Mouse (Mus musculus): ENCODE data around the gene Kirrel3. TPM values are rescaled to one million over a fixed set of nuclear protein-coding genes. Genes with fewer than 3 reads are reported as not detected.

Kirrel3 gene
- total RNA-seq, 2 experiments from 2014 or later, result 66.3 to 71.9 TPM

- no peak for DNase-seq (ENCODE audit: low spot score in 2 of 2)
- intact Hi-C loops (cut with DNase I), result no loop called here
Measured at GRCm38 (mm10) chr9:34956512-34956911, 470.8 kb downstream of the Kirrel3 start.

GRCm38 (mm10) chr9:34957691-34958090 is 472.0 kb downstream of the Kirrel3 start:
- intact Hi-C loops (cut with DNase I), result no loop called here
- DNase-seq (ENCODE audit: low spot score in 2 of 2), result peak; percentile 42 to 68

GRCm38 (mm10) chr9:34958183-34958830 is 472.6 kb downstream of the Kirrel3 start:
- DNase-seq (ENCODE audit: low spot score in 2 of 2), result peak; percentile 39 to 84
- intact Hi-C loops (cut with DNase I), result no loop called here

- intact Hi-C loops (cut with DNase I), result no loop called here
- DNase-seq (ENCODE audit: low spot score in 2 of 2), result no peak
Measured at GRCm38 (mm10) chr9:34960736-34961135, 475.0 kb downstream of the Kirrel3 start.

- intact Hi-C loops (cut with DNase I), result no loop called here
- DNase-seq (ENCODE audit: low spot score in 2 of 2), result no peak
Measured at GRCm38 (mm10) chr9:34961171-34961570, 475.5 kb downstream of the Kirrel3 start.

- intact Hi-C loops (cut with DNase I), result no loop called here
- DNase-seq (ENCODE audit: low spot score in 2 of 2), result no peak
Measured at GRCm38 (mm10) chr9:34962251-34962650, 476.6 kb downstream of the Kirrel3 start.

- DNase-seq (ENCODE audit: low spot score in 2 of 2), result no peak
- intact Hi-C loops (cut with DNase I), result no loop called here
Measured at GRCm38 (mm10) chr9:34963593-34963992, 477.9 kb downstream of the Kirrel3 start.

GRCm38 (mm10) chr9:34964172-34965040 is 478.7 kb downstream of the Kirrel3 start:
- intact Hi-C loops (cut with DNase I), result no loop called here
- no peak for DNase-seq (ENCODE audit: low spot score in 2 of 2)

- intact Hi-C loops (cut with DNase I), result no loop called here
- DNase-seq (ENCODE audit: low spot score in 2 of 2), result no peak
Measured at GRCm38 (mm10) chr9:34965041-34965415, 479.3 kb downstream of the Kirrel3 start.

- intact Hi-C loops (cut with DNase I), result no loop called here
Measured at GRCm38 (mm10) chr9:34967772-34968171, 482.1 kb downstream of the Kirrel3 start.

GRCm38 (mm10) chr9:34969881-34970490 is 484.3 kb downstream of the Kirrel3 start:
- no peak for DNase-seq (ENCODE audit: low spot score in 2 of 2)
- intact Hi-C loops (cut with DNase I), result no loop called here

More at GRCm38 (mm10) chr9:34967772-34968171, 482.1 kb downstream of the Kirrel3 start:
- DNase-seq (ENCODE audit: low spot score in 2 of 2), result no peak

GRCm38 (mm10) chr9:34974326-34974725 is 488.6 kb downstream of the Kirrel3 start:
- no peak for DNase-seq (ENCODE audit: low spot score in 2 of 2)

GRCm38 (mm10) chr9:34975245-34975644 is 489.6 kb downstream of the Kirrel3 start:
- DNase-seq (ENCODE audit: low spot score in 2 of 2), result no peak
- intact Hi-C loops (cut with DNase I), result no loop called here

More at GRCm38 (mm10) chr9:34974326-34974725, 488.6 kb downstream of the Kirrel3 start:
- intact Hi-C loops (cut with DNase I), result no loop called here

- intact Hi-C loops (cut with DNase I), result no loop called here
- DNase-seq (ENCODE audit: low spot score in 2 of 2), result no peak
Measured at GRCm38 (mm10) chr9:34976596-34977462, 491.1 kb downstream of the Kirrel3 start.

- DNase-seq (ENCODE audit: low spot score in 2 of 2), result no peak
- intact Hi-C loops (cut with DNase I), result no loop called here
Measured at GRCm38 (mm10) chr9:34977700-34978099, 492.0 kb downstream of the Kirrel3 start.

- intact Hi-C loops (cut with DNase I), result no loop called here
- no peak for DNase-seq (ENCODE audit: low spot score in 2 of 2)
Measured at GRCm38 (mm10) chr9:34978229-34978628, 492.5 kb downstream of the Kirrel3 start.

- intact Hi-C loops (cut with DNase I), result loop anchor here (5.0 kb wide), 1 partner anchor 182 kb away; no protein-coding TSS in a partner anchor
Measured at GRCm38 (mm10) chr9:34980516-34981265, 495.0 kb downstream of the Kirrel3 start.

More at GRCm38 (mm10) chr9:34980516-34981265, 495.0 kb downstream of the Kirrel3 start:
- no peak for DNase-seq (ENCODE audit: low spot score in 2 of 2)
